Mouse (Mus musculus): ENCODE measurements around the gene Pde5a. TPM values are rescaled to one million over a fixed set of nuclear protein-coding genes. Genes with fewer than 3 reads are reported as not detected.
A peak's percentile ranks its signal among the peaks of the same experiment; 100 is the strongest.

The Pde5a gene
- total RNA-seq (2021), result 1 to 10 TPM; 6.1 to 8.3 TPM
- long read RNA-seq, experiment 1, partial matches to known transcripts, result 0 of 1 reads
- long read RNA-seq, experiment 1, other reads (novel, unspliced or antisense), result 1 of 1 reads
- long read RNA-seq, experiment 2, partial matches to known transcripts, result 0 of 1 reads
- long read RNA-seq, experiment 2, other reads (novel, unspliced or antisense), result 1 of 1 reads

- intact Hi-C loops (cut with DNase I; ENCODE audit: low total_unique reads), result loop anchor here (10.0 kb wide), 1 partner anchor 84 kb away; no protein-coding TSS in a partner anchor
- DNase-seq, result peak; percentile 87
These were observed at the start of gene Pde5a for GRCm38 (mm10) chr3:122728852-122729600. Pde5a (plus strand) TSS chr3:122728947.

DNA sequence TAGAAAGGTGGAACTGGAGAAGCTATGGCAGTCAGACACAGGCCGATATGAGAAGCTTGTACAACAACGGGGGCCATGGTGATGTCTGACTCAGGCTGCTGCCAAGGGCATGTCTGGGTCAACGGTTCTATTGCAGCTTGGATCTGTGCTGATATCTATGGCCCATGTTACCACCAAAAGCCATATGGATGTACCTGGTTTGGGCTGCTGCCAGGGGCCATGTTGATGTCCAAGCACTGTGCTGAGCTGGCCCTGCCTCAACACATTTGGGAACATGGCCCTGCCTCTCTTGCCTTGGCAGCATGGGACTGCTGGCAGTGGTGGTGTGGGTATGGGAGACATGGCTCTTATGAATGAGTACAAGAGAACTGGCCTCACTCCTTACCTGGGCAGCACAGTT, 47.9 kb upstream of the Pde5a start:
- intact Hi-C loops (cut with DNase I; ENCODE audit: low total_unique reads), result no loop called here
- DNase-seq, result no peak

DNA sequence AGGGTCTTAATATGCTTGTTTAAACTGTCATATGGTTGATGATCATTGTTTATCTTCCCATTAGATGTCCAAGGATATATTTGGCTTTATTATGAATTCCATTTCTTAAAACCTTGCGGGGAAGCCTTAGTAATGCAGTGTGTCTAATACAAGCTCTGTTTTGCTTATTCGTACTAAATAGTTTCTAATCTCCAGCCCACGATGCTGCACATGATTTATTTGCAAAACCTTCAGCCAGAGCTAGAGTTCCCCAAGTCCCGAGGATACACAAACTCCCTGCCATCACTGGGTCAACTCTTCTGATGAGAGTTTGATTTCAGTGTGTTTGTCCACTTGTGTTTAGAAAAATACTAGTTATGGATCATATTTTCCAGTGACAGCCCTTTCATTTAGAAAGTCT, 46.4 kb upstream of the Pde5a start:
- no peak for DNase-seq
- intact Hi-C loops (cut with DNase I; ENCODE audit: low total_unique reads), result no loop called here

DNA sequence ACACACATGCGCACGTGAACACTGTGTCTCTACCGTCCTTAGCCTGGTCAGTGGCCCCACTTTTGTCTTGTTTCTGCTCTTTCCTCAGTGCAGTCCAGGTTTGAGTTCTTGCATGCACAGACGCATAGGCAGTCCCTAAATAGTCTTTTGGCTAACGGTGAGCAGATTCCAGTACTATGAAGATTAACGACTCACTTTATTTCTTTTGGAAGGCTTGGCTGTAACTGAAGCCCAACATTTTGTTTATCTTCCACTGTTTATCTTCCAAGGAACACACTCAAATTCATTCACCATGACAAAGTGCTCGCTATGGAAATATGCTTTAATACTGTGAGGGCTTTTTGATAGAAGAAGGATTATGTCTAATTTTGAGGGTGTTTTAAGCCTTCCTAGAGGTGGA, 43.9 kb upstream of the Pde5a start:
- no peak for DNase-seq
- intact Hi-C loops (cut with DNase I; ENCODE audit: low total_unique reads), result no loop called here

GRCm38 (mm10) chr3:122693039-122693438, 35.7 kb upstream of the Pde5a start:
- no peak for DNase-seq
- intact Hi-C loops (cut with DNase I; ENCODE audit: low total_unique reads), result no loop called here

- no peak for DNase-seq
- intact Hi-C loops (cut with DNase I; ENCODE audit: low total_unique reads), result no loop called here
These were observed 32.9 kb upstream of the Pde5a start for GRCm38 (mm10) chr3:122695870-122696269.

- DNase-seq, result no peak
- intact Hi-C loops (cut with DNase I; ENCODE audit: low total_unique reads), result no loop called here
These were observed 32.1 kb upstream of the Pde5a start for GRCm38 (mm10) chr3:122696672-122697071.

DNA sequence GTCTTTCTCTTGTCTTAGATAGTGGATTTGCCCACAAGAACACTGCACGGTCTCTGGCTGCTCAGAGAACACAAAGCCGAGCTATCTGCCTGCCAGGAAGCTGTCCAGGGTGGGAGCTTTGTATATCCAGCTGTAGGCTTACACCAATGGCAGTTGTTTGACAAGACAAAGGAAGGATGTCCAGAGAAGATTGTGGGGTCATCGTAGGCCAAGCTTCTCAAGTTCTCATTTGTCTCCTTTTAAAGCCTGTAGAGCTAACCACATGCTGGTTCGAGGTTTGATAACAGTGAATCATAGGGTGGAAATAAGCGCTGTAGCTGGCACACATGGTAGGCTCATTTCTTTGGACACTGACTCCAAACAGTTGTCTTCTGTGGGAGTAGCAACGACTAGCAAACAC, 24.5 kb upstream of the Pde5a start:
- intact Hi-C loops (cut with DNase I; ENCODE audit: low total_unique reads), result no loop called here
- DNase-seq, result peak; percentile 15

- intact Hi-C loops (cut with DNase I; ENCODE audit: low total_unique reads), result no loop called here
- DNase-seq, result no peak
These were observed 23.5 kb upstream of the Pde5a start for GRCm38 (mm10) chr3:122705246-122705645.

DNA sequence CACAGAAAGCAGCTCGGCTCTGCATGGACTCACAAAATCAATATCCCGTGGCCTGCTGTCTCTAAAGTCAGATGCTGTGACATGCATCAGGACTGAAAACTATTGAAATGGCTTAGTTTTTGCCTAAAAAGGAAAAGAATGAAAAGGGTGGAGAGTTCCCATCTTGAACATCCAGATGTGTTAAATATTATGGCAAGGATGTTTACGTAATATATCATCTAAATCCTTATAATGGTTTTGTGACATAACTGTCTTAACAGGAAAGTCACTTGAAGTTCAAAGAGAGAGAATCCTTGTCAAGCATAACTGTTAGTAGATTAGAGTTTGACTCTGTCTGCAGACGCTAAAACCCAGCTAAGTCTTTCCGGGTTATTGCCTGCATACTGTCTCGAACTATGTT, 20.3 kb upstream of the Pde5a start:
- DNase-seq, result no peak
- intact Hi-C loops (cut with DNase I; ENCODE audit: low total_unique reads), result no loop called here

- intact Hi-C loops (cut with DNase I; ENCODE audit: low total_unique reads), result no loop called here
- DNase-seq, result no peak
These were observed 18.6 kb upstream of the Pde5a start for GRCm38 (mm10) chr3:122710141-122710540.

DNA sequence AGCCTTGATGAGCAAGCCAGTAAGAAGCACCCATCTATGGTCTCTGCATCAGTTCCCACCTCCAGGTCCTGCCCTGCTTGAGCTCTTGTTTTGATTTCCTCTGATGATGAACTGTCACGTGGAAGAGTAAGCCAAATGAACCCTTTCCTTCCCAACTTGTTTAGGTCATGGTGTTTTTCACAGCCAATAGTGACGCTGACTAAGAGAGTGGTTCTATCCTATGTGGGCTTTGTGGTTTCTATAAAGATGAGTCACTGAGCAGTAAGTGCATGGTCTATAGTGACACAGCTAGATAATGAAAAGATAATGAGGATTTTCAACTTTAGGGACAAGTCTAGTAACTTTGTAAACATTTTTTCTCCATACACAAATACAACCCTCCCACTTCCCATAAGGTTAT, 10.1 kb upstream of the Pde5a start:
- intact Hi-C loops (cut with DNase I; ENCODE audit: low total_unique reads), result no loop called here
- no peak for DNase-seq

GRCm38 (mm10) chr3:122721522-122721921, 7.2 kb upstream of the Pde5a start:
- no peak for DNase-seq
- intact Hi-C loops (cut with DNase I; ENCODE audit: low total_unique reads), result loop anchor here (10.0 kb wide), 1 partner anchor 77 kb away; no protein-coding TSS in a partner anchor

- intact Hi-C loops (cut with DNase I; ENCODE audit: low total_unique reads), result loop anchor here (10.0 kb wide), 1 partner anchor 85 kb away; no protein-coding TSS in a partner anchor
- DNase-seq, result peak; percentile 72
These were observed 833 bp downstream of the Pde5a start for GRCm38 (mm10) chr3:122729601-122729959.

GRCm38 (mm10) chr3:122729960-122730740, 1.4 kb downstream of the Pde5a start:
- intact Hi-C loops (cut with DNase I; ENCODE audit: low total_unique reads), result loop anchor here (10.0 kb wide), 1 partner anchor 85 kb away; no protein-coding TSS in a partner anchor
- peak; percentile 76 for DNase-seq

DNA sequence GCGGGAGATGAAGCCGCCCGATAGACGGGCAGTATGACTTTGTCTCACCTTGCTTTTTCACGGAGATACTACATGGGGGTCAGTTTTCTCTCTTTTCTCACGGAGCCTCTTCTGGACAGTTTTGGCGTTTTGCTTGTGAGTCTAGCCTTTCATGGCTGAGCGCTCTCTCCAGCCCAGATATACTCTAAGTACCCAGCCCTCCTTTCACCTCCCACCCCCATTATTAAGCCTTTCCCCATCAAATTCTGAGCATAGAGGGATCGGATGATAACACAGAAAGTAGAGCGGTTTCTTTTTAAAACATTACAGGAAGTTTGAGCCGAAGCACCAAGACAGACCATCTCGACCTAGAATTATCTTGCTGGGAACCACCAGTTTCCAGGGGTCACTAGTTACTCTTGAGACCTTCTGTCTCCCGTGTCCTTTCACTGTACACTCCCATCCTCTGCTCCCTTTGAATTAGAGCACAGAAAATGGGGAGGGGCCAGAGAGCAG, 2.0 kb downstream of the Pde5a start:
- DNase-seq, result no peak
- intact Hi-C loops (cut with DNase I; ENCODE audit: low total_unique reads), result no loop called here

- DNase-seq, result peak; percentile 4
- intact Hi-C loops (cut with DNase I; ENCODE audit: low total_unique reads), result no loop called here
These were observed 5.1 kb downstream of the Pde5a start for GRCm38 (mm10) chr3:122733806-122734205.

- intact Hi-C loops (cut with DNase I; ENCODE audit: low total_unique reads), result no loop called here
- no peak for DNase-seq
These were observed 5.6 kb downstream of the Pde5a start for GRCm38 (mm10) chr3:122734329-122734728.

- DNase-seq, result no peak
- intact Hi-C loops (cut with DNase I; ENCODE audit: low total_unique reads), result no loop called here
These were observed 10.7 kb downstream of the Pde5a start for GRCm38 (mm10) chr3:122739460-122739859.

GRCm38 (mm10) chr3:122744265-122744664, 15.5 kb downstream of the Pde5a start:
- DNase-seq, result no peak
- intact Hi-C loops (cut with DNase I; ENCODE audit: low total_unique reads), result no loop called here
